Mouse (Mus musculus): Measurements from ENCODE around the gene Hist1h2ag.

- no peak for TF ChIP-seq GATA1 (IDR thresholded peaks at IDR 0.05; ENCODE audit: borderline replicate concordance, low read length)
- no peak for TF ChIP-seq FLI1 (IDR thresholded peaks at IDR 0.05; ENCODE audit: low read length)
Observed at GRCm38 (mm10) chr13:21995331-21995914, 47.3 kb downstream of the Hist1h2ag start.

Measured in megakaryocyte, embryonic 14.5 days (primary cell).